Mouse (Mus musculus): Measurements from ENCODE around the gene Olfr1342. TPM values are rescaled to one million over a fixed set of nuclear protein-coding genes. Genes with fewer than 3 reads are reported as not detected.

Olfr1342 gene
- not detected for total RNA-seq (2021)
- long read RNA-seq, experiment 1 = 0 reads
- long read RNA-seq, experiment 2 = 0 reads

GRCm38 (mm10) chr4:118692412-118692973 lies at the start of gene Olfr1342:
Gene Olfr1342 (minus strand): TSS chr4:118692756.
- no peak for DNase-seq (ENCODE audit: low spot score in 2 of 2)

GRCm38 (mm10) chr4:118741881-118742280 lies 49.3 kb upstream of the Olfr1342 start:
- peak in 1 of 2 experiments; percentile 17 for DNase-seq (ENCODE audit: low spot score in 2 of 2)

- DNase-seq (ENCODE audit: low spot score in 2 of 2) = no peak
Measured at GRCm38 (mm10) chr4:118740988-118741698, 48.6 kb upstream of the Olfr1342 start.

- DNase-seq (ENCODE audit: low spot score in 2 of 2) = no peak
Measured at GRCm38 (mm10) chr4:118739574-118739973, 47.0 kb upstream of the Olfr1342 start.

- DNase-seq (ENCODE audit: low spot score in 2 of 2) = no peak
Measured at GRCm38 (mm10) chr4:118731875-118732274, 39.3 kb upstream of the Olfr1342 start, which contains the start of gene Olfr1339. Gene Olfr1339 (plus strand): TSS chr4:118732175.

- DNase-seq (ENCODE audit: low spot score in 2 of 2) = no peak
Measured at GRCm38 (mm10) chr4:118721742-118722483, 29.4 kb upstream of the Olfr1342 start.

GRCm38 (mm10) chr4:118719838-118720237 lies 27.3 kb upstream of the Olfr1342 start, which contains the start of gene Olfr1340:
Gene Olfr1340 (plus strand): TSS chr4:118720138.
- no peak for DNase-seq (ENCODE audit: low spot score in 2 of 2)

GRCm38 (mm10) chr4:118711656-118712055 lies 19.1 kb upstream of the Olfr1342 start:
- no peak for DNase-seq (ENCODE audit: low spot score in 2 of 2)

GRCm38 (mm10) chr4:118708086-118708485 lies 15.5 kb upstream of the Olfr1342 start:
- DNase-seq (ENCODE audit: low spot score in 2 of 2) = no peak

- no peak for DNase-seq (ENCODE audit: low spot score in 2 of 2)
Measured at GRCm38 (mm10) chr4:118703223-118703622, 10.7 kb upstream of the Olfr1342 start, which contains the start of gene Olfr1341. Gene Olfr1341 (plus strand): TSS chr4:118703523.

GRCm38 (mm10) chr4:118693812-118694211 lies 1.3 kb upstream of the Olfr1342 start:
- DNase-seq (ENCODE audit: low spot score in 2 of 2) = no peak

- DNase-seq (ENCODE audit: low spot score in 2 of 2) = no peak
Measured at GRCm38 (mm10) chr4:118687086-118687485, 5.5 kb downstream of the Olfr1342 start.

GRCm38 (mm10) chr4:118658652-118659051 lies 33.9 kb downstream of the Olfr1342 start, which contains the start of gene Olfr62:
Gene Olfr62 (plus strand): TSS chr4:118658952.
- DNase-seq (ENCODE audit: low spot score in 2 of 2) = no peak

GRCm38 (mm10) chr4:118645234-118645633 lies 47.3 kb downstream of the Olfr1342 start:
- peak; percentile 13 to 33 for DNase-seq (ENCODE audit: low spot score in 2 of 2)

GRCm38 (mm10) chr4:118642346-118643190 lies 50.0 kb downstream of the Olfr1342 start:
- peak in 1 of 2 experiments; percentile 29 for DNase-seq (ENCODE audit: low spot score in 2 of 2)

Other genes starting within 250 kb of the Olfr1342 start
- gene Mpl, start 235.2 kb downstream of the Olfr1342 start, total RNA-seq (2021) = under 1 TPM in 1 of 2 experiments, not detected in 1; 0.33 TPM
- gene Tie1, start 202.7 kb downstream of the Olfr1342 start, total RNA-seq (2021) = 10 to 100 TPM; 10.9 to 13.3 TPM
- not detected for gene 2610528J11Rik, start 165.8 kb downstream of the Olfr1342 start, total RNA-seq (2021)
- gene Tmem125, start 148.7 kb downstream of the Olfr1342 start, total RNA-seq (2021) = 1 to 10 TPM; 8.5 to 9.1 TPM
- gene Cfap57, start 72.0 kb downstream of the Olfr1342 start, total RNA-seq (2021) = under 1 TPM; 0.76 to 0.99 TPM
- gene Ebna1bp2, start 72.0 kb downstream of the Olfr1342 start, total RNA-seq (2021) = 10 to 100 TPM; 49.2 to 55.5 TPM
- gene Olfr62, start 33.8 kb downstream of the Olfr1342 start, total RNA-seq (2021) = not detected
- gene Olfr1341, start 10.8 kb upstream of the Olfr1342 start, total RNA-seq (2021) = not detected
- not detected for gene Olfr1340, start 27.4 kb upstream of the Olfr1342 start, total RNA-seq (2021)
- gene Olfr1339, start 39.4 kb upstream of the Olfr1342 start, total RNA-seq (2021) = not detected
- not detected for gene Olfr1338, start 66.0 kb upstream of the Olfr1342 start, total RNA-seq (2021)
- not detected for gene Olfr1337, start 89.8 kb upstream of the Olfr1342 start, total RNA-seq (2021)
- gene Olfr1335, start 117.2 kb upstream of the Olfr1342 start, total RNA-seq (2021) = not detected
- gene Olfr1333, start 143.5 kb upstream of the Olfr1342 start, total RNA-seq (2021) = not detected
- not detected for gene Olfr1331, start 171.9 kb upstream of the Olfr1342 start, total RNA-seq (2021)
- gene Olfr1330, start 195.8 kb upstream of the Olfr1342 start, total RNA-seq (2021) = not detected
- not detected for gene Olfr1329, start 224.7 kb upstream of the Olfr1342 start, total RNA-seq (2021)
- not detected for gene Olfr1328, start 245.9 kb upstream of the Olfr1342 start, total RNA-seq (2021)